Mouse (Mus musculus) right cerebral cortex, adult 18-20 months (tissue): Measurements from ENCODE around the gene Mmp24.
"Not testable (repeated sequence)": the region's sequence is repeated elsewhere in the genome, so short reads cannot be mapped to it uniquely, and the experiment has no call there.

Experiments
- DNase-seq: peaks from one replicate; pipeline ENCODE4 v3.0.0; 2022; ENCODE audit warnings: mixed read lengths

Mmp24 gene

GRCm38 (mm10) chr2:155774927-155775684 lies at the start of gene Mmp24:
Mmp24 (plus strand) TSS chr2:155775342.
- no peak for DNase-seq

GRCm38 (mm10) chr2:155726302-155726701 lies 48.8 kb upstream of the Mmp24 start:
- DNase-seq, result no peak

GRCm38 (mm10) chr2:155727764-155728395 lies 47.3 kb upstream of the Mmp24 start:
- no peak for DNase-seq

- no peak for DNase-seq
Measured at GRCm38 (mm10) chr2:155728742-155729141, 46.4 kb upstream of the Mmp24 start.

GRCm38 (mm10) chr2:155729158-155729645 lies 45.9 kb upstream of the Mmp24 start, which contains the start of gene Edem2:
Edem2 (minus strand) TSS chr2:155729475.
- DNase-seq, result peak; percentile 95

GRCm38 (mm10) chr2:155735080-155735479 lies 40.1 kb upstream of the Mmp24 start:
- no peak for DNase-seq

GRCm38 (mm10) chr2:155735766-155736165 lies 39.4 kb upstream of the Mmp24 start, which contains the start of gene Gm17581:
Gm17581 (minus strand) TSS chr2:155735866.
- DNase-seq, result not testable (repeated sequence)

- no peak for DNase-seq
Measured at GRCm38 (mm10) chr2:155736936-155737335, 38.2 kb upstream of the Mmp24 start.

- no peak for DNase-seq
Measured at GRCm38 (mm10) chr2:155737803-155738202, 37.3 kb upstream of the Mmp24 start.

GRCm38 (mm10) chr2:155742211-155742610 lies 32.9 kb upstream of the Mmp24 start:
- no peak for DNase-seq

GRCm38 (mm10) chr2:155742931-155743337 lies 32.2 kb upstream of the Mmp24 start:
- DNase-seq, result no peak

GRCm38 (mm10) chr2:155743351-155743750 lies 31.8 kb upstream of the Mmp24 start:
- DNase-seq, result no peak

- peak; percentile 14 for DNase-seq
Measured at GRCm38 (mm10) chr2:155745487-155745886, 29.7 kb upstream of the Mmp24 start.

GRCm38 (mm10) chr2:155749394-155749793 lies 25.7 kb upstream of the Mmp24 start:
- DNase-seq, result no peak

- no peak for DNase-seq
Measured at GRCm38 (mm10) chr2:155751014-155751786, 23.9 kb upstream of the Mmp24 start, which contains the start of gene Procr. Procr (plus strand) TSS chr2:155751117.

- no peak for DNase-seq
Measured at GRCm38 (mm10) chr2:155755746-155756145, 19.4 kb upstream of the Mmp24 start.

GRCm38 (mm10) chr2:155756855-155757566 lies 18.1 kb upstream of the Mmp24 start:
- DNase-seq, result no peak

GRCm38 (mm10) chr2:155764679-155765418 lies 10.3 kb upstream of the Mmp24 start:
- peak; percentile 64 for DNase-seq

- DNase-seq, result no peak
Measured at GRCm38 (mm10) chr2:155773664-155774063, 1.5 kb upstream of the Mmp24 start.

GRCm38 (mm10) chr2:155774261-155774926 lies 748 bp upstream of the Mmp24 start:
- DNase-seq, result no peak

GRCm38 (mm10) chr2:155775685-155776263 lies 632 bp downstream of the Mmp24 start:
- DNase-seq, result peak; percentile 40
